Mouse (Mus musculus) embryonic facial prominence, embryonic 15.5 days (tissue): ENCODE measurements around the gene Slc38a6. TPM values are rescaled to one million over a fixed set of nuclear protein-coding genes. Genes with fewer than 3 reads are reported as not detected.

Source experiments
- ATAC-seq: fragments of 200-750 bp; cut with Nextera tagmentation; 2 replicates; pipeline ENCODE4 v1.8.0; 2017; ENCODE audit warnings: low read depth, moderate TSS enrichment; ENCODE audit not compliant: insufficient number of reproducible peaks, low FRiP score, low TSS enrichment
- H3K27ac ChIP-seq: fragments of 300-500 bp; sonication (generic); replicated peaks from 2 replicates; pipeline ENCODE4 v1.5.1; 2015; ENCODE audit warnings: mild to moderate bottlenecking, inconsistent platforms
- H3K27me3 ChIP-seq: fragments of 300-500 bp; sonication (generic); 2 replicates; pipeline ENCODE4 v1.6.1; 2015; ENCODE audit warnings: inconsistent platforms
- H3K36me3 ChIP-seq: fragments of 300-500 bp; sonication (generic); 2 replicates; pipeline ENCODE4 v1.6.1; 2015; ENCODE audit warnings: mild to moderate bottlenecking, inconsistent platforms
- H3K4me1 ChIP-seq: fragments of 300-500 bp; sonication (generic); 2 replicates; pipeline ENCODE4 v1.6.1; 2015; ENCODE audit warnings: inconsistent platforms
- H3K4me2 ChIP-seq: fragments of 300-500 bp; sonication (generic); replicated peaks from 2 replicates; pipeline ENCODE4 v1.6.1; 2015; ENCODE audit warnings: mild to moderate bottlenecking, inconsistent platforms
- H3K4me3 ChIP-seq: fragments of 300-500 bp; sonication (generic); replicated peaks from 2 replicates; pipeline ENCODE4 v1.5.1; 2015; ENCODE audit warnings: mild to moderate bottlenecking, inconsistent platforms
- H3K9ac ChIP-seq: fragments of 300-500 bp; sonication (generic); 2 replicates; pipeline ENCODE4 v1.6.1; 2015; ENCODE audit warnings: inconsistent platforms
- H3K9me3 ChIP-seq: fragments of 300-500 bp; sonication (generic); replicated peaks from 2 replicates; pipeline ENCODE4 v1.6.1; 2016; ENCODE audit warnings: inconsistent platforms
- WGBS: fragments of 180-500 bp; shearing (Covaris S2); methylation state at CpG from one replicate; pipeline ENCODE4 v1.1.7; 2015; 5-methylcytosine and 5-hydroxymethylcytosine counted together
- polyA plus RNA-seq: library from polyadenylated mRNA; unstranded; fragments of >200 nt; fragmentation: Nextera tagmentation; extraction: Ambion mirVana; gene quantifications from 2 replicates; pipeline ENCODE4 v1.2.1, GENCODE M21; 2015

The Slc38a6 gene
- polyA plus RNA-seq, 1 experiment from 2014 or later, result 16.5 TPM

GRCm38 (mm10) chr12:73274921-73275320 lies 11.7 kb upstream of the Slc38a6 start:
- Histone ChIP-seq H3K27ac (no peak overlapping the region), H3K27me3 (no peaks in the 10 kb centered on the region), H3K4me2 (no peak overlapping the region), H3K9me3 (peaks cover 4% of the 10 kb centered on the region; the same call in 1 of the 2 replicates), H3K36me3 (peaks cover 30% of the 10 kb centered on the region), H3K9ac (no peak overlapping the region), H3K4me3 (no peak overlapping the region), H3K4me1 (no peaks in the 10 kb centered on the region)
- 91% methylated on average over 3 of the region's 3 CpGs for WGBS
- ATAC-seq, result no peak

- no peak for ATAC-seq
- H3K9ac ChIP-seq, result peak overlapping the region; percentile 82; the same call in 1 of the 2 replicates
- H3K27me3 ChIP-seq, result no peaks in the 10 kb centered on the region
- peaks cover 15% of the 10 kb centered on the region for H3K36me3 ChIP-seq
- peak overlapping the region; percentile 85; the same call in 1 of the 2 replicates for H3K27ac ChIP-seq
- 63% methylated on average over 8 of the region's 8 CpGs for WGBS
- H3K4me1 ChIP-seq, result peaks cover 20% of the 10 kb centered on the region
- H3K4me2 ChIP-seq, result peak overlapping the region; percentile 76
- H3K4me3 ChIP-seq, result peak overlapping the region; percentile 78
- no peaks in the 10 kb centered on the region for H3K9me3 ChIP-seq
Measured at GRCm38 (mm10) chr12:73287609-73288008, 1.0 kb downstream of the Slc38a6 start.

GRCm38 (mm10) chr12:73288626-73289025 lies 2.0 kb downstream of the Slc38a6 start:
- no peak overlapping the region for H3K4me3 ChIP-seq
- ATAC-seq, result no peak
- H3K36me3 ChIP-seq, result peaks cover 14% of the 10 kb centered on the region
- no peak overlapping the region for H3K27ac ChIP-seq
- peaks cover 20% of the 10 kb centered on the region for H3K4me1 ChIP-seq
- no peaks in the 10 kb centered on the region for H3K9me3 ChIP-seq
- H3K9ac ChIP-seq, result no peak overlapping the region
- H3K4me2 ChIP-seq, result no peak overlapping the region
- no peaks in the 10 kb centered on the region for H3K27me3 ChIP-seq
- 95% methylated on average over 3 of the region's 3 CpGs for WGBS

GRCm38 (mm10) chr12:73294884-73295283 lies 8.3 kb downstream of the Slc38a6 start:
- no peak overlapping the region for H3K9ac ChIP-seq
- H3K36me3 ChIP-seq, result peaks cover 21% of the 10 kb centered on the region
- no peaks in the 10 kb centered on the region for H3K27me3 ChIP-seq
- no peaks in the 10 kb centered on the region for H3K9me3 ChIP-seq
- no peak for ATAC-seq
- no peak overlapping the region for H3K4me3 ChIP-seq
- no peak overlapping the region for H3K27ac ChIP-seq
- peaks cover 14% of the 10 kb centered on the region for H3K4me1 ChIP-seq
- no peak overlapping the region for H3K4me2 ChIP-seq

GRCm38 (mm10) chr12:73295505-73296140 lies 9.0 kb downstream of the Slc38a6 start:
- peaks cover 14% of the 10 kb centered on the region for H3K4me1 ChIP-seq
- H3K27me3 ChIP-seq, result no peaks in the 10 kb centered on the region
- no peak overlapping the region for H3K4me3 ChIP-seq
- H3K36me3 ChIP-seq, result peaks cover 19% of the 10 kb centered on the region
- no peaks in the 10 kb centered on the region for H3K9me3 ChIP-seq
- 56% methylated on average over 11 of the region's 11 CpGs for WGBS
- no peak for ATAC-seq
- no peak overlapping the region for H3K4me2 ChIP-seq
- H3K27ac ChIP-seq, result peak overlapping the region; percentile 35
- H3K9ac ChIP-seq, result no peak overlapping the region

GRCm38 (mm10) chr12:73298621-73299020 lies 12.0 kb downstream of the Slc38a6 start:
- Histone ChIP-seq H3K9ac (no peak overlapping the region), H3K4me2 (no peak overlapping the region), H3K27ac (no peak overlapping the region), H3K4me1 (peaks cover 14% of the 10 kb centered on the region), H3K27me3 (no peaks in the 10 kb centered on the region), H3K4me3 (no peak overlapping the region), H3K36me3 (peaks cover 10% of the 10 kb centered on the region; the same call in 1 of the 2 replicates), H3K9me3 (no peaks in the 10 kb centered on the region)
- 82% methylated on average over 5 of the region's 5 CpGs for WGBS
- ATAC-seq, result no peak

- Histone ChIP-seq H3K4me2 (no peak overlapping the region), H3K27ac (no peak overlapping the region), H3K4me1 (peaks cover 9% of the 10 kb centered on the region), H3K27me3 (no peaks in the 10 kb centered on the region), H3K4me3 (no peak overlapping the region), H3K9me3 (no peaks in the 10 kb centered on the region), H3K9ac (no peak overlapping the region), H3K36me3 (0 out of 2 replicates have a peak, but pooled peaks cover 6% of the 10 kb centered on the region)
- ATAC-seq, result no peak
- WGBS, result 86% methylated on average over 2 of the region's 2 CpGs
Measured at GRCm38 (mm10) chr12:73300531-73300930, 14.0 kb downstream of the Slc38a6 start.

- Histone ChIP-seq H3K27ac (no peak overlapping the region), H3K9ac (no peak overlapping the region)
Measured at GRCm38 (mm10) chr12:73304636-73305035, 18.1 kb downstream of the Slc38a6 start.

GRCm38 (mm10) chr12:73307750-73308149 lies 21.2 kb downstream of the Slc38a6 start:
- H3K9me3 ChIP-seq, result no peaks in the 10 kb centered on the region
- WGBS, result 58% methylated on average over 4 of the region's 4 CpGs
- H3K4me3 ChIP-seq, result no peak overlapping the region
- H3K4me2 ChIP-seq, result no peak overlapping the region
- no peaks in the 10 kb centered on the region for H3K27me3 ChIP-seq
- no peak for ATAC-seq
- H3K27ac ChIP-seq, result no peak overlapping the region
- H3K9ac ChIP-seq, result no peak overlapping the region
- no peaks in the 10 kb centered on the region for H3K36me3 ChIP-seq
- no peaks in the 10 kb centered on the region for H3K4me1 ChIP-seq

More at GRCm38 (mm10) chr12:73304636-73305035, 18.1 kb downstream of the Slc38a6 start:
- H3K4me2 ChIP-seq, result no peak overlapping the region
- H3K4me3 ChIP-seq, result no peak overlapping the region
- H3K36me3 ChIP-seq, result no peaks in the 10 kb centered on the region
- no peaks in the 10 kb centered on the region for H3K9me3 ChIP-seq
- WGBS, result 76% methylated on average over 4 of the region's 4 CpGs
- no peaks in the 10 kb centered on the region for H3K4me1 ChIP-seq
- no peak for ATAC-seq
- H3K27me3 ChIP-seq, result no peaks in the 10 kb centered on the region

- H3K4me2 ChIP-seq, result no peak overlapping the region
- no peaks in the 10 kb centered on the region for H3K27me3 ChIP-seq
- no peaks in the 10 kb centered on the region for H3K36me3 ChIP-seq
- H3K4me3 ChIP-seq, result no peak overlapping the region
- no peak overlapping the region for H3K9ac ChIP-seq
- H3K9me3 ChIP-seq, result no peaks in the 10 kb centered on the region
- whole genome bisulfite sequencing, result 54% methylated on average over 2 of the region's 2 CpGs
- ATAC-seq, result no peak
- no peaks in the 10 kb centered on the region for H3K4me1 ChIP-seq
- no peak overlapping the region for H3K27ac ChIP-seq
Measured at GRCm38 (mm10) chr12:73308711-73309110, 22.1 kb downstream of the Slc38a6 start.

- WGBS, result 88% methylated on average over 7 of the region's 7 CpGs
- Histone ChIP-seq H3K4me3 (no peak overlapping the region), H3K4me1 (no peaks in the 10 kb centered on the region), H3K27ac (no peak overlapping the region), H3K9me3 (no peaks in the 10 kb centered on the region), H3K9ac (no peak overlapping the region), H3K27me3 (peaks cover 5% of the 10 kb centered on the region; the same call in 1 of the 2 replicates), H3K36me3 (no peaks in the 10 kb centered on the region; the same call in 1 of the 2 replicates), H3K4me2 (no peak overlapping the region)
- ATAC-seq, result no peak
Measured at GRCm38 (mm10) chr12:73317706-73318686, 31.4 kb downstream of the Slc38a6 start.
